Mouse (Mus musculus) monocyte, adult 59 days (primary cell): ENCODE results near the gene Wdr13. TPM values are rescaled to one million over a fixed set of nuclear protein-coding genes. Genes with fewer than 3 reads are reported as not detected.

ENCODE experiments used
- total RNA-seq, 2 experiments: library from RNA; stranded (reverse); gene quantifications; one replicate each; pipeline ENCODE4 v1.2.4; 2023

Gene Wdr13
- total RNA-seq = 10 to 100 TPM; 72.2 to 76.7 TPM

DNA sequence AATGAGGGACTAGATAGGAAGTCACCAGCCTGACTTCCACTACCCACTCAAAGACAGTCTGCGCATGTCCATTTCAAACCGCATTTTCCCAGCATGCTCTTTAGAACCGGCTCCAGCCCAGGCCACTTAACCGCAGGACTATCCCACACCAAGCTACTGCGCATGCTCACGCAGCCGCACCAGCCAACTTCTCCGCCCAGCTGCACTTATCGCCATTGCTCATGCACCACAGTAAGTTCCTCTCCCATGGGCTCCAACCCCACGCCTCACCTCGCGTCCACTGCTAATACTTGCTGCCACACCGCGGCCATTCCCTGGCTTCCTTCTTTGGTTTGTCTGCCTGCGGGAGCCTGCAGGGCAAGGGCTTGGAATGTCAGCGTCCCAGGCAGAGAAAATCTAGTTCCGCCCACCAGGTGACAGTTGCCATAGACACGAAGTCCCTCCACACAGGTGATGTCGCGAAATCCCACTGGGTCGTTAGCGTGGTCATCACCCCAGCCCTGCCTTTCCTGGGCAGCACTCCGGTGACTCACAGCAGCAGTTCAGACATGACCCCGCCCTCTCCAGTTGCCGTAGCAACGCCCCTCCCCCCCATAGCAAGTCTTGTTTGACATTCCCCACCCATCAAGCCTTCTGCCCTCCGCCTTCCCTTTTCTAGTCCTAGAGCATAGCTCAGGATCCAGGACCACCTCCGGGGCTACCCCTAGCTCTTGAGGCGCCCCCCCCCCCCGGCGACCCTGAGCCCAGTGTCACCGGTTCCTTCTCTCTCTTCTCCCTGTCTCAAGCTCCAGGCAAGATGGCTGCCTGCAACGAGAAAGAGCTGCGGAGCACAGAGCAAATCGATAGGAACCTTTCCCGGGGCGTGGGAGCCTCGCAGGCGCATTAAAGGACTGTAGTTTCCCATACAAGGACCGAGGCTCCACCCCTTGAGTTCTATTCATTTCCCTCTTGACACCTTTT lies at the start of gene Wdr13:
Gene Wdr13, minus strand, starts transcription at position 876 of the 960 bp plus-strand sequence.

GRCm38 (mm10) chrX:8175504-8176385 lies 43.1 kb upstream of the Wdr13 start, which contains the start of gene Tbc1d25:
Gene Tbc1d25, minus strand, starts transcription at chrX:8176181.

DNA sequence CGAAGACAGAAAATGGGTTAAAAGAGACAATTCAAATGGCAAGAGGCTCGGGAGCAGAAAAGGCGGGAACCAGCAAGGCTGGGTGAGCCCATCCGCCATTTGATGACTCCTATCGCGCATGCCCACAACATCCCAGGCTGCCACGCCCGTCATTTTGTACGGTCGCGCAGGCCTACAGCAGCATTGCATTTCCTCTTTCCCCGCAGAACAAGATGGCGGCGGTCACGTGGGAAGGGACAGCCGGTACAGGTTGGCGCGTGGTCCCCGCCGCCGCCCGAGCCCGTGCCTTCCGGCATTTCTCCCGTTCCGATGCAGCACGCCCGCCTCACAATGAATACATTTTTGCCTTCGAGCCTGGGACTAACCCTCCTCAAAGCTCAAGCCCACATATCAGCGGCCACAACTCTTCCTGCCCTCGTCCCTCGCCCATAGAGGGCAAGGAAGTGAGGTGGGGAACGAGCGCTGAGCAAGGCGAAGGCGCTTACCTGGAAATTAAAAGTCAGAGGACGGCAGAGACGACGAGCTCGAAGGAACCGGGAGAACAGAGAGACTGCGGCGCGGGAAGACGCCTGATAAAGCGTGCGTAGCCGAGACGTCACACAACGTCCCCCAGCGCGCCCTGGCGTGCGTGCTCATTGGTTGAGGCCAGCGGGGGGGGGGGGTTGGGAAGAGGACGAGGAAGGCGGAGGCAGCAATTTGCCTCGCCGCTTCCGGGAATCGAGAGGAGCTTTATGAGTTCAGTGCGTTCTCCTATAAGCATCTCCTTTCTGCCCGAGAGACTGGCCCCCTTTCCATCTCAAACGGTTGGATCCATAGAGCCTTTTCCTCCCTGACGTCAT lies 12.7 kb upstream of the Wdr13 start, which contains the start of gene Rbm3:
Gene Rbm3, minus strand, starts transcription at position 728 of the 839 bp plus-strand sequence.

DNA sequence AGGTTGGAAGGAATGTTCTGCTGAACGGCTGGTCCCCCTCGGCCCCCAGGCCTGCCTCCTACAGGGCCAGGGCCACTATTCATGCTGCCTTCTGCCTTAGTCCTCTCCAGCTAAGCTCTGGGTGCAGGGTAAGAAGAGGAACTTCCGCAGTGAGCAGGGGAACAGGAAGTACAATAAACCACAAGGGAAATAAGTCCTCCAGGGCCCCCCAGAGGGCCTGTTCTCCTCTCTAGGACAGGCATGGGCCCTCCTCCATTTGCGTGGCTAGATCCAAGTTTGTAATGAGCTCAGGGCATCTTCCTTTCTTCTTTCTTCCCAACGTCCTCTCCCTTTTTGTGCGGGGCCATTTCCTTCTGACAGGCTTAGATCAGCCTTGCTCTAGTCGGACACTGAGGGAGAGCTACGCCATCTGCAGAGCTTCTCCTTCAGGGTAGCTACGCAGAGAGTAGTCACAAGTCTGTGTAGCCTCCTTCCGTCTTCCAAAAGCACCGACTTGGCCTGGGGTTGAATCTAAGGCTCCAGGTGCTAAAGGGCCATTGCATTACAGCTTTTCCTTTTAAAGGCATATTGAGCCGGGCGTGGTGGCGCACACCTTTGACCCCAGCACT lies 42.2 kb downstream of the Wdr13 start, which contains the start of gene Was:
Gene Was, minus strand, starts transcription at position 153 of the 608 bp plus-strand sequence.

GRCm38 (mm10) chrX:8074430-8075014 lies 58.2 kb downstream of the Wdr13 start, which contains the start of gene Suv39h1:
Gene Suv39h1, minus strand, starts transcription at chrX:8074760.

Other genes starting within 250 kb of the Wdr13 start
- 10 to 100 TPM; 30.2 to 34.2 TPM for gene Slc35a2, start 248.9 kb downstream of the Wdr13 start, total RNA-seq
- gene Pqbp1, start 233.6 kb downstream of the Wdr13 start, total RNA-seq = 10 to 100 TPM; 40.6 to 46.7 TPM
- 10 to 100 TPM; 28.4 to 31.2 TPM for gene Timm17b, start 233.5 kb downstream of the Wdr13 start, total RNA-seq
- not detected for gene Gm10491, start 225.1 kb downstream of the Wdr13 start, total RNA-seq
- gene Gm10490, start 223.3 kb downstream of the Wdr13 start, total RNA-seq = not detected
- gene Pcsk1n, start 213.1 kb downstream of the Wdr13 start, total RNA-seq = not detected
- gene Eras, start 204.3 kb downstream of the Wdr13 start, total RNA-seq = not detected
- gene Hdac6, start 185.0 kb downstream of the Wdr13 start, total RNA-seq = 10 to 100 TPM in 1 of 2 experiments, 1 to 10 TPM in 1; 8.1 to 11.2 TPM
- not detected for gene Gata1, start 154.8 kb downstream of the Wdr13 start, total RNA-seq
- gene Glod5, start 114.4 kb downstream of the Wdr13 start, total RNA-seq = not detected
- 10 to 100 TPM; 13.8 to 15.7 TPM for gene Suv39h1, start 58.1 kb downstream of the Wdr13 start, total RNA-seq
- 100 to 1,000 TPM; 141 to 157 TPM for gene Was, start 42.4 kb downstream of the Wdr13 start, total RNA-seq
- 100 to 1,000 TPM; 328 to 382 TPM for gene Rbm3, start 13.0 kb upstream of the Wdr13 start, total RNA-seq
- 1 to 10 TPM; 6.5 to 8.6 TPM for gene Tbc1d25, start 43.3 kb upstream of the Wdr13 start, total RNA-seq
- gene Ebp, start 60.6 kb upstream of the Wdr13 start, total RNA-seq = 10 to 100 TPM; 57.5 to 62.4 TPM
- 1 to 10 TPM; 2.1 to 3.1 TPM for gene Porcn, start 73.6 kb upstream of the Wdr13 start, total RNA-seq
- 10 to 100 TPM in 1 of 2 experiments, 1 to 10 TPM in 1; 9.3 to 11.7 TPM for gene Ftsj1, start 119.5 kb upstream of the Wdr13 start, total RNA-seq
- gene Slc38a5, start 138.2 kb upstream of the Wdr13 start, total RNA-seq = not detected
- not detected for gene Ssxb10, start 194.5 kb upstream of the Wdr13 start, total RNA-seq
- not detected for gene Ssxb9, start 234.1 kb upstream of the Wdr13 start, total RNA-seq